Mouse (Mus musculus) heart, adult 9 months (tissue): ENCODE measurements at regions not wholly inside any gene's neighbourhood (a gene's known extent, or its start where the extent isn't known, plus 50 kb on each side); places are given as distances from the start of the nearest gene placed in this dataset.

Source experiments
- DNase-seq, 2 experiments: peaks; one replicate each; pipeline ENCODE4 v3.0.0; 2022; ENCODE audit warnings: low spot score in 2 of 2

DNA sequence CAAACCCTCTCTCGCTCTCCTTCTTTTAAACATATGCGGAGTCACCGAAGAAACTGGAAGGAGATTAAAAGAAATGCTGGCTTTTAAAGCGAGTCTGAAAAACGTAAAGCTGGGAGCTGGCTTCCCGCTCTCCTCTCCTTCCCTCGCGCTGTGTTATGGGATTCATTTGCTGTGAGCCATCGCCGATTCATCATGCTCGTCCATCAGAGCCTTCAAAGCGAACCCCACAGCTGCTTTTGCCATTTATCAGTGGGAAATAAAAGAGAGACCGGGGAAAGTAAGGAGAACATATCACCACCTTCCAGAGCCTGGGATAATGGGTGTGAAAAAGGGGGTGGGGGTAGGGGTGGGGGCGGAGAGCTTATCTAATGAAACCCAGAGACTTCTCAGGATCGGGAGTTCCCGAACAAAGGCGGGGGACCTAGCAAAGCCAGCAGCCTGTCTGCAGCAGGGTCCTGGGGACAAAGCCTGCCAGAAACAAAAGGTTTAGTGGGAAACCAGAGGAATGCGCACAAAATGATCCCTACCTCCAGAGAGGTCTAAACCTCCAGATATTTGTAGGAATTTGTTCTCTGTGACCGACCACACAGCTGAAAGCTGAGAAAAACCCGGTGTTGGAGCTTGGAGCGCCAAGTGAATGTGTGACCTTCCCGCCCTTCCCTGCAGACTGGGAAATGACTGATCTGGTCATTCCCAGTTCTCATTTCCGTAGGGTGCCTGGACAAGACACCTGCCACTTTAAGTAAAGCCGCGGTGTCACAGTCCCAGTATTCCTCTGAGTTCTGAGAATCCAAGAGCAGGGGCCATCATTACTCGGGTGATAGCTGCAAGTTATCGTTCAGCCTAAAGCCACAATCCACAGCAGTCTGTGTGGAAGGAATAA is 73.9 kb upstream of the Lrig1 start:
- DNase-seq = no peak

DNA sequence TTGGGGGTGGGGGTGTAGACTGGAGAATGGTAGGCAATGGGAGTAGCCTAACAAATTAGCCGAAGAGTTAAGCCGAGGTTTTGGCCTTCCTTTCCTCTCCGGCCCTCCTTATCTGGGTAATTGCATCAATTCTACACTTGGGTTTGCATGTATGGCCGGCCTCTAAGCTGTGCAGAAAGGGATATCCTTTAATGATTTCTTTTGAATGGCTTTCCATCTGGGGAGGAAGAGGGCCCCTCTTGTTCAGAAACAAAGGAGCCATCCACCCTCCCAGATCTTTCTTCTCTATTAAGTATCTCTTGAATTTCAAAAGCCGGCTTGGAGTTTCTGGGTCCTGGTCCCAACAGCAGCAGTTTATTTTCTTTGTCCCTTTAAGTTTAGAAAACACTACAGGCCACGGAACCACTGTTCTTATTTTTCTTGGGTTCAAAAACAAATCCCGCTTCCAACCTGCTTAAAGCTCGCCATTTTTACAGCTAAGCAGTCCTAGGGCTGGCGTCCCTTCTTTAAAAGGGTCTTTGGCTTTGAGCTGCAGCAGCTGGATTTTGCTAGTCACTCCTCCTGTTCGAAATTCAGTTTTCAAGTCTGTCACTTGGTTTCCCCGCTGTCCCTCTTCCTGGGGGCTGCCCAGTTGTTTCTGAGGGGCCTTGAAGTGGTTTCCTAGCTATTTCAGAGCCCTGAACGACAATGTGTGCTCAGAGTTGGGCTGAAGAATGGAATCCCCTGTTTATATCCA is 73.1 kb upstream of the Lrig1 start:
- no peak for DNase-seq

- DNase-seq = no peak
Measured at GRCm38 (mm10) chr6:94772391-94772790, 72.4 kb upstream of the Lrig1 start.

GRCm38 (mm10) chr6:94768230-94768629 is 68.3 kb upstream of the Lrig1 start:
- no peak for DNase-seq

DNA sequence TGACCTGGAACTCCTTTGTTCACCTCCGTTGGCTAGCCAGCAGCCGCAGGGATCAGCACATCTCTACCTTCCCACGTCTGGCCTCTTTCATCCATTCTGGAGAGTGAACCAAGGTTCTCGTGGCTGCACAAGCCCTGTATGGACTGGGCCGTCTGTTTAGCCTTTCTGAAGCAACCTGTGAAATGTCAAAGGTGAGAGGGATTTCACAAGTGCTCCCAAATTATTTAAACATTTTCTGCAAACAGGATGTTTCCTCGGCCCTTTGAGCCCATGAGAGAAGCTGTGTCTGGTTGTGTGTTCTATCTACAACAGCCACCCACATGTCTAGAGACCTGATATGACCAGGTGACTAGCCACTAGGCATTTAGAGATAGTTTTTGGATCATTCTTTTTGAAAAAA is 65.8 kb upstream of the Lrig1 start:
- no peak for DNase-seq

DNA sequence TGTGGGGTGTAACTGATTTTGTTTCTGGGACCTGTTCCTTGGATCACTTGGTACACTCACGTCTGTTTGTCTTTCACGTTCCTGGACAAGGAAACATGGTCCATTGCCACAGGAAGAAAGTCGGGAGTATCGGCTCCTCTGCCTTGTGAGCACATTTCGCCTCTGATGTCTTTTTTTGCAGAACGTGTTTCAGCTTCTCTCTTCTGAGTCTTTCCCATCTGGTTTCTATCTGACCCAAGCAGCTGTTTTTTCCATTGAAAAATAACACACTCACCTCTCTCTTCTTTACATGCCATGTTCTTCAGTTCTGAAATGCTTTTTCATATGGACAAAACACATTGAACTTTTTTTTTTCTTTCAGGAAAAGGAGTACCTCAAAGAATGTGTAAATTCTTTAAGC is 61.4 kb upstream of the Lrig1 start:
- DNase-seq = no peak

GRCm38 (mm10) chr6:94760629-94761111 is 60.7 kb upstream of the Lrig1 start:
- no peak for DNase-seq

- no peak for DNase-seq
Measured at GRCm38 (mm10) chr6:94759649-94760048, 59.7 kb upstream of the Lrig1 start.

- DNase-seq = no peak
Measured at GRCm38 (mm10) chr6:94756006-94756405, 56.0 kb upstream of the Lrig1 start.

DNA sequence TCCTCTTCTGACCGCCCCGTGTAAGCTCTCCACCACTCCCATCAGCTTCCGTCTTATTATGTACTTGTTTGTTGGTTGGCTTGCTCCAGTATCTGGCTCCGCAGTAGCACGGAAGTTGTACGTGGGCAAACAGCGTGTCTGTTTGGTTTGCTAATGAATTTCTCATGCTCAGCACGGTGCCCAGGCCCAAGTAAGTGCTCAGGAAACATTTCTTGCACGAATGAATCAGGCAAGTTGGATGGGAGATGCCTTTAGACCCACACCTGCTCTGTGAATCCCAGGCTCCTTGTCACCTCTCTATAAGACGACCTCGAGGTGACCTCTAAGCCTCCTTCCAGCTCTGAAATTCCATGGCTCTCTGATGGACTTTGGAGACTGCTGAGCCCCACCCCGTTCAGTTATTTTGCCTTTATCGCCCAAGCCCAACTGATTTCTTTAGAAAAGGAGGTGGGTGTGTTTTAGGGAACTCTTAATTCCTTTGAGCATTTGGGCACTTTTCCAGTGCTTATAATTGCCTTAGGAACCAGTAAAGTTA is 55.4 kb upstream of the Lrig1 start:
- DNase-seq = no peak

- DNase-seq = no peak
Measured at GRCm38 (mm10) chr6:94754522-94754921, 54.6 kb upstream of the Lrig1 start.

- DNase-seq = no peak
Measured at GRCm38 (mm10) chr6:94751101-94751440, 51.1 kb upstream of the Lrig1 start.

DNA sequence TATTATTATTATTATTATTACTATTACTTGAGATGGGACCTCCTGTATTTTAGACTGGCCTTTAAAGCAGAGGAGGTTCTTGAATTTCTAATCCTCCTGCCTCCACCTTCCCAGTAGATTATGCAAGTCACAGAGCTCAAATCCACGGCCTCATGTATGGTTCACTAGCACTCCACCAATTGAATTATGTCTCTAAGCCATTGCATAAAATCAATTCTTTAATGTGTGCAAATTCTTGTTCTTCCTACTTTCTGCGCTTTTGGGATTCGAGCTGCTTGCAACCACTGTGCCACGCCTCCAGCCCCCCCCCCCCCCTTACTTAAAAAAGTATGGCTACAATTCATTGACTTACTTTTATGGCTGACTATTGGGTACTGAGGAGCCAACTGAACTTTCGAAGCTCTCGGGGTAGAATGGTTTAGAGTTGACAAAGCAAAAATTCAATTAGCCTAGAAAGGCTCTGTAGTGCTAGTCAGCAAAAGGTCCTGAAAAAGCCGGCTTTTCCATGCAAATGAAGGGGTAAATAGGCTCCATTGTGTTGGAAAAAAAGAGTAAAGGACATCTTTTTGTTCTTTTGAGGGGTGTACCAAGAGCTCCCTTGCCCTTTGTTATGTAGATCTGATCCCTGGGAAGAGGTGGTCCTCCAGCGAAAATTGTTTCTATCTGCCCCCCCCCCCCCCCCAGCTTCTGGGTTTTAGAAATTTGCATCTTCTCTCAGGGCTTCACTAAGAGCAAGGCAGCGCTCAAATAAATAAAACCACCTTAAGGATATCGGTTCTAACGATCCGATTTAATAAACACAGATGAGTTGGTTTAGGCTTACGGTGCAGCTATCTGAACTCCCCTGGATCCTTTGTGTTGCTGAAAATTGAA is 50.5 kb upstream of the Lrig1 start:
- no peak for DNase-seq
